Mouse (Mus musculus) thymus, adult 2 months (tissue): Measurements from ENCODE around the gene Pcp4.

ENCODE experiments used
- CTCF ChIP-seq: fragments of 200-500 bp; IDR thresholded peaks from 2 replicates; pipeline ENCODE4 v1.5.1; 2012; ENCODE audit warnings: mild to moderate bottlenecking, control low read depth, low read length, moderate library complexity, borderline replicate concordance; ENCODE audit not compliant: control insufficient read depth, poor library complexity, insufficient read depth; ENCODE audit errors: extremely low read depth
- POLR2A ChIP-seq: fragments of 200-500 bp; IDR thresholded peaks from 2 replicates; pipeline ENCODE4 v1.6.1; 2012; ENCODE audit warnings: mild to moderate bottlenecking, low read length, control low read depth, moderate library complexity; ENCODE audit not compliant: control insufficient read depth, poor library complexity, insufficient read depth; ENCODE audit errors: extremely low read depth

DNA sequence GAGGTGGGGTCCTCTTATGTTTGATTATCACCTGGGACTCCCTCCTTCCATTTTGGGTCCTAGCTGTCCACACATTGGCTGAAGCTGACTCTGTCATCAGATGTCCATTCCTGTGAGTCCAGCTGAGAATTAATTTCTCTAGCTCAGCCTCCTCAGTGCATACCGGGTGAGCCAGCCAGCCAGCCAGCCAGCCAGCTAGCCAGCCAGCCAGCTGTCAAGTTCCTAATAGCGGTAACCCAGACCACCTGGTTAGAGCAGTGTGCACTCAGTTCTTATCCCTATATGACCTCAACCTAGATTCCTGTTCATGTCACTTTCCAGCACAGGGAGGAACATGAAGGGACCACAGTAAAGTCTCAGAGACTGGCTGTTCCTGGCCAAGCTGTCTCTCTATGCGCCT lies 47.1 kb downstream of the Pcp4 start:
- TF ChIP-seq POLR2A (no peak), CTCF (no peak)
